Mouse (Mus musculus): ENCODE data around the gene Cmah.

DNA sequence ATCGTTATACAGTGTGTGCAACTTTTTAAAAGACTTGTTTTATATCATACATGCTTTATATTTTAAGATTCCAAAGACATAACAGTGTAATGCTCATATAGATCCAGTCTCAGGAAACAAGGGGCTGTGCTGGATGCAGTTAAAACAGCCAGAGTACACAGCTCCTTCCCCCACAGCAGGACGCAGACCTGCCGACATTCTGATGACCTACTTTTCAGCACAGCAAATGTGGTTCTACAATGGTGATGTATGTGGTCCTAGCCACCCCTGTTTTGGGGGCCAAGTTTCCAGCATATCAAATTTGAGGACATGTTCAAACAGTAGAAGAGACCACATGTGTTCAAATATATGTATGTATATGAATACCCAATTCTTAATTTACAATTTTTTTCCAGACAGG is 198.3 kb downstream of the Cmah start:
- TF ChIP-seq CTCF (IDR thresholded peaks at IDR 0.05; ENCODE audit: insufficient read depth, low read length): no peak
- TF ChIP-seq POLR2A (IDR thresholded peaks at IDR 0.05; ENCODE audit: borderline replicate concordance, extremely low read depth, low read depth, low read length): no peak

All from lung, adult 2 months (tissue).